Mouse (Mus musculus) heart, adult 18-20 months (tissue): ENCODE measurements around the gene Atp5g2. TPM values are rescaled to one million over a fixed set of nuclear protein-coding genes. Genes with fewer than 3 reads are reported as not detected.
A peak's percentile ranks its signal among the peaks of the same experiment; 100 is the strongest.

Experiments
- DNase-seq, 2 experiments: peaks; one replicate each; pipeline ENCODE4 v3.0.0; 2021 to 2022; ENCODE audit warnings: mixed read lengths in 1 of 2
- long read RNA-seq, 2 experiments: library from polyadenylated mRNA; stranded (forward); transcript quantifications; one replicate each; pipeline ENCODE4 v2.0.0; 2021
- total RNA-seq, 2 experiments: library from RNA; stranded (reverse); gene quantifications; 2 replicates each; pipeline ENCODE4 v1.2.3; 2021

The Atp5g2 gene
- total RNA-seq, result 10 to 100 TPM; 28.4 to 50.6 TPM
- long read RNA-seq, experiment 1, transcript Atp5g2-202 (5 exons, 731 nt), result major isoform, 158 of 480 reads
- long read RNA-seq, experiment 1, partial matches to known transcripts, result 2 of 480 reads
- long read RNA-seq, experiment 1, other reads (novel, unspliced or antisense), result 320 of 480 reads
- long read RNA-seq, experiment 2, transcript Atp5g2-202 (5 exons, 731 nt), result major isoform, 105 of 430 reads
- long read RNA-seq, experiment 2, partial matches to known transcripts, result 5 of 430 reads
- long read RNA-seq, experiment 2, other reads (novel, unspliced or antisense), result 320 of 430 reads

DNA sequence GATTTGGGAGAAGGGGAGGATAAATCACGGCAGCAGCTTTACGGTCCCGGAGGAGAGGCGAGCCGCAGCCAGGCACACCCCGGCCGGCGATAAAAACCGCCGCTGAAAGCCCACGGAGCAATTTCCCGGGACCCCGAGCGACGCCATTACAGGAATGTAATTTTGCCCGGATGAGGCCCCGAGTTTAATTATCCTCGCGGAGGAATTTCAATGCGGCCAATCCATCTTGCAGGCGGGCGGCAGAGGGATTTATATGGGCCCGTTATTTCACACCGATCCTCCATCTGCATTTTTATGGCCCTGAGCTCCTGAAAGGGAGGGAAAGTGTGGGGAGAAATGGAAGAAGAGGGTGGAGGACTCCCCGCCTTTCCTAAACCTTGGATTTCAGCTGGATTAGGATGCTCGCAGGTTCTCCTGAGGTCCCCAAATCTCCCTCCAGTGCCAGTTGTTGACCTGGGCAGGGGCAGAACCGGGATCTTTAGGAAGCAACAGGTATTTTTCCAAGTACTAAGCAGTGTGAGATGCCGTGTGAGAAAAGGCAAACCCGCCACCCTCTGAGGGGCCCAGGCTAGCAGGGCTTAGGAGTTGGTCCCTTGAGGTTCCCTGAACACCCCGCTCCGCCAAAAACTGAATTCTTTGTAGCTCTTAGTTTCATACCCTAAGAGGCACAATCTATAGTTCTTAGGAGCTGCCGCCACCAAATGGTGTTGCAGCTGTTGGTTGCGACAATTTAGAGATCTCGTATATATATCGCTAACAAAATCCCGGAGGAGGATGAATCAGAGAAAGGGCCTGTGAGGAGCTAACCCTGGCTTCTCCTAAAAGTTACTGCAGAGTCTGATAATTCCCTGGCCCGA is at the start of gene Atp5g2:
Gene Atp5g2, minus strand, starts transcription at position 138 of the 857 bp plus-strand sequence.
- DNase-seq, result peak; percentile 44 to 75

GRCm38 (mm10) chr15:102721016-102721898 is 49.1 kb upstream of the Atp5g2 start:
- DNase-seq, result no peak

DNA sequence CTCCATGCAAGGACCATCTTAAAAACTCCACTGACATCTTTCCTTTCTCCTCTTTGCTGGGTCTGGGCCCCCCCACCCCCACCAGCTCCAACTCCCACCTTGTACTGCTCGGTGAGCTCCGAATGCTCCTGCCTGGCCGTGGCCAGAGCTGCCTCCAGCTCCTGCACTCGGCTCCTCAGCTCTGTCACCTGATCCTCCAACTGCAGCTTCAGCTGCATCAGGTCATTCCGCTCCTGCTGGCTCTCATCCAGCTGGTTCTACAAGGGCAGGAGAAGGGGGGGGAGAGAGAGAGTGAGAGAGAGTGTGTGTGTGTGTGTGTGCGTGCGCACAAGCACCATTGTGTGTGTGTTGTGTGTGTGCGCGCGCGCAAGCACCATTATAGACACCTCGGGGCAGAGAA is 44.0 kb upstream of the Atp5g2 start:
- peak; percentile 51 to 53 for DNase-seq

DNA sequence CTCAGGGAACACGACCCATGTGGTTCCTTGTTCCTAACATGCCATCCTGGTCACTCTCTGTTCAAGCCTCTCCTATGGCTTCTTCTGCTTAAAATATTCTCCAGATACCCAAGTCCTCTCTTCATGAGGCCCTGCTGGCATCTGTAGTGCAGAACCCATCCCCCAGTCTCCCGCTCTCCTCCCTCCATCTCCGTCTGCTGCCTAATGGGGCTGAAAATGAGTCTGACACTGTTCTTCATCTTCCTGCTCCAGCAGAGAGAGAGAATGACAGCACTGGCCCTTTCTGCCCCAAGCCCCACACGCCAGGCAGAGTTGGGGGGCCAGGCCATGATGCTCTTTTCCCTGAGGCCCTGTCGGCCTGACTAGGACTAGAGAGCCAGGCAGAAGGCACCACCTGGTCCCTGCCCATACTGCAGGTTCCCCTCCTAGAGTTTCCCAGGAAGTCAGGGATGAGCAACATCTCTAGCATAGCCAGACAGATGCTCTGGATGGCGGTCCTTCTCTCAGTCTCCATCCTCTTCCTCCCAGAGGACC is 35.7 kb upstream of the Atp5g2 start:
- DNase-seq, result no peak

GRCm38 (mm10) chr15:102705923-102706503 is 33.9 kb upstream of the Atp5g2 start:
- DNase-seq, result no peak

DNA sequence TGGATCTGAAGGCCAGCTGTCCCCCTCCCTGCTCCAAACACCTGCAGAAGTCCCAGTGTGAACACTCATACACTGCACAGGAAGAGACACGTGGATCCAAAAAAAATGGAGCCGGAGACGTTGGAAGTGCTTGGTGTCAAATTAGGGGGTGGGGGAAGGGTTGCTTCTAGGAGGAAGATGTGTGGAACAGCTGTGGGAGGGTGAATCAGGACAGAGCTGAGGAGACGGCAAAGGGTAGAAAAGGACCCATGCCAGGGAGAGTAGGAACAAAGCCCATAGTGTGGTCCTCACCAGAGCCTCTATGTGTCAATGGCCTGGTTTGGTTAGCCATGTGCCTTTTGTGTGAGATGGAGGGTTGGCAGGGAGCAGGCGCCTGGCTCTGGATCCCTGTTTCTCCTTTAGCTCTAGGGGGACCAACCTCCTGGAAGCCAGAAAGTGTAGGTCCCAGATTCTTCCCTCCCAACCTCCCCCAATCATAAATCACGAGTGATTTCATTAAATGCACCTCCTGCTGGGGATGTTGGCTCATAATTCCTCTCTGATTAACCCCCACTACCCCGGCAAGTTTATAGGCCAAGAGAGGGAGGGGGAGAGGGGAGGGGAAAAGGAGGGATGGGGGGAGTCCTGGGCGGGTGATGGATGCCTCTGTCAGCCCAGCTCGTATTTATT is 33.2 kb upstream of the Atp5g2 start:
- no peak for DNase-seq

GRCm38 (mm10) chr15:102704806-102705205 is 32.7 kb upstream of the Atp5g2 start:
- no peak for DNase-seq

DNA sequence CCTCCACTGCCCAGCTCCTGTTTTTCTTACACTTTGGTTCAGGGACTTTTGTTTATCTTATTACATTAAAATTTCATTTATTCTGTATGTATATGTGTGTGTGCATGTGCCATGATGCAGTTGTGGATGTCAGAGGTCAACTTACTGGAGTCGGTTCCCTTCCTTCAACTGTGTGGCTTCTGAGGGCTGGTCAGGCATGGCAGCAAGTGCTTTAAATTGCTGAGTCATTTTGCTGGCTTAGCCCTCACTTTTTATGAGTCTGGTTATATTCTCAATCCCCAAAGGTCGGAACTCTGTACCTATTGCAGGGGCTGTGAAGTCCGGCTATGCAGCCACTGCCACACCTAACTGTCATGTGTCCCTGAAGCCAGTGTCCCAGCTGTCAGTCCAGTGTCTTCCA is 30.8 kb upstream of the Atp5g2 start:
- no peak for DNase-seq

GRCm38 (mm10) chr15:102698193-102698592 is 26.0 kb upstream of the Atp5g2 start:
- peak; percentile 62 to 91 for DNase-seq

GRCm38 (mm10) chr15:102696899-102697298 is 24.7 kb upstream of the Atp5g2 start:
- no peak for DNase-seq

GRCm38 (mm10) chr15:102693600-102693999 is 21.4 kb upstream of the Atp5g2 start:
- peak; percentile 60 to 65 for DNase-seq

- peak; percentile 33 to 66 for DNase-seq
Measured at GRCm38 (mm10) chr15:102692991-102693411, 20.8 kb upstream of the Atp5g2 start.

- DNase-seq, result peak in 1 of 2 experiments; percentile 25
Measured at GRCm38 (mm10) chr15:102692321-102692804, 20.2 kb upstream of the Atp5g2 start.

- no peak for DNase-seq
Measured at GRCm38 (mm10) chr15:102685791-102686190, 13.6 kb upstream of the Atp5g2 start.

DNA sequence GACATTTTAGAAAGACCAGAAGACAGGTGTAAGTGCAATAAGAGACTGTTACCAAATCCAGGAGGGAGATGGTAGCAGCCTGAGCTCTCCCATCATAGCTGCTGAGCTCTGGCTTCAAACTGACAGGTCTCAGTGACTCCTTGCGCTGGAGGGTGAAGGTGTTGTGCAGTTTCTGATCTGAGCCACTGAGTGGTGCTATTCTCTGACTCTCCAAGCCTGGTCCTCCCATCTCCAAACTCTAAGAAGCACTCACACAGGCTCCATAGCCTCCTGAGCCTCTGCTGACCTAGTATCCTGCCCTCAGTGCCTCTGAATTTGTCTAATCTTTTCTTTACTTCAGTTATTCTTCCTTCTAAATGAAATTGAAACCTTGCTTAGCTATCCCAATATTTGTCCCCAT is 11.5 kb upstream of the Atp5g2 start:
- DNase-seq, result no peak

GRCm38 (mm10) chr15:102676345-102676744 is 4.2 kb upstream of the Atp5g2 start:
- no peak for DNase-seq

- DNase-seq, result peak; percentile 73 to 87
Measured at GRCm38 (mm10) chr15:102673548-102673947, 1.4 kb upstream of the Atp5g2 start.

- DNase-seq, result peak; percentile 91 to 93
Measured at GRCm38 (mm10) chr15:102671721-102672214, 384 bp downstream of the Atp5g2 start.

DNA sequence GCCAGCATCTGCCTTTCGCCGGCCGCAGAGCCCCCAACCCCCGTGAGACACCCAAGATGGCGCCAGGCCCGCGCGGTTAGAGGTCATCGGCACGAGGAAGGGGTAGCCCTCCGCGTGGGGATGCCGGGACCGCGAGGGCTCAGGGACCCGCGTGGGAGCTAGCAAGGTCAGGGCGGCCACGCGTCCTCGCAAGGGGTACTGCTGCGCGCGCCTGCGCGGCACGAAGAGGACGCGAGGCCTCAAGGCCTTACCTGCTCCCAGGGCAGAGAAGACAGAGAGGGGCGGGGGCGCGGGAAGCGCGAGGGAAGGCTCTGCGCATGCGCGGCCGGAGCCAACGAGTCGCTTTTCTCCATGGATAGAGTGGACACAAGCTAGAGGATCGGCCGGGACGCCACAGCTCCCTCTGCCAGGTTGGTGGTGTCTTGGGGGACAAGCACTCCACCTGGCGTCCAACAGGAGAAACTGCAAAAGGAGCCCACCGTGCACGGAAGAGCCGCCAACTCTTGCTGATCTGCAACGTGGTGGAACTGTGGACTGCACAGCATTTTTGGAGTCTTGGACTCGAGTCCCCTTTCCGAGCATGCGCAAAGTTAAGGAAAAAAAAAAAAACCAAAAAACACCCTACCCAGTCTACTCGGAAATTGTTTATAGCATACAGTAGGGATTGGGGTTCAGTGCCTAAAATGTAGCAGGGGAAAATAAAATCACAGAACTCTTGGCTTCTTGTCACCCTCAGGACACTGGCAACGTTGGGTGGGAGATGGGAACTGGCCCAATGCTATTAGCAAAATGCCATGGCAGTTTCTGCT is 1.2 kb downstream of the Atp5g2 start:
- DNase-seq, result peak; percentile 97 to 98

DNA sequence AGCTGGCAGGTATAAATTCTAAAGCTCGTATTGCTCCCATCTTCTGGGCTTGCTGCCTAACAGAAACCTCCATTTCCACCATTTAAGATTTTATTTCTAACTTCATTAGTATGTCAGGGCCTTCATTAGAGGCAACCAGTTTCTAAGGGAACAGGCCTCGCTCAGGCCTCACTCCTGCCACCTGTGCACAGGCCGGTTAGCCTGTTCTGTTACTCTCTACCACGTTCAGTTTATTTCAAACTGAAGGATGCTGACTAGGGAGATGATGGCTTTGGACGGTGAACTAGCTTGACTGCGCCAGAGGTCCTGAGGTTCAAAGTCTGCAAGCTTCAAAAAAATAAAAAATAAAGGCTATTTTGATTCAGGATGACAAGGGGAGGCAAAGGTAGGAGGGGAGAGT is 1.9 kb downstream of the Atp5g2 start:
- peak in 1 of 2 experiments; percentile 29 for DNase-seq
